Mouse (Mus musculus): ENCODE data around the gene Cit. TPM values are rescaled to one million over a fixed set of nuclear protein-coding genes. Genes with fewer than 3 reads are reported as not detected.

The Cit gene
- polyA plus RNA-seq, 1 experiment: 12.5 TPM

GRCm38 (mm10) chr5:115977266-115977665 lies 132.2 kb downstream of the Cit start:
- H3K27ac ChIP-seq (ENCODE audit: insufficient read depth, low read depth, low read length): peak overlapping the region; percentile 59
- no peak overlapping the region for H3K4me3 ChIP-seq (ENCODE audit: insufficient read depth, low read length)
- TF ChIP-seq POLR2A (IDR thresholded peaks at IDR 0.05; ENCODE audit: borderline replicate concordance, low read depth, low read length): no peak
- TF ChIP-seq CTCF (IDR thresholded peaks at IDR 0.05; ENCODE audit: low read depth, low read length): no peak
- H3K4me1 ChIP-seq (ENCODE audit: control insufficient read depth, insufficient read depth, low read length): peaks cover 15% of the 10 kb centered on the region

GRCm38 (mm10) chr5:115977757-115978156 lies 132.7 kb downstream of the Cit start:
- Histone ChIP-seq H3K4me3 (ENCODE audit: insufficient read depth, low read length) (peak overlapping the region; percentile 14; the same call in 1 of the 2 replicates), H3K27ac (ENCODE audit: insufficient read depth, low read depth, low read length) (peak overlapping the region; percentile 59), H3K4me1 (ENCODE audit: control insufficient read depth, insufficient read depth, low read length) (peaks cover 15% of the 10 kb centered on the region)
- no peak for TF ChIP-seq POLR2A (IDR thresholded peaks at IDR 0.05; ENCODE audit: borderline replicate concordance, low read depth, low read length)
- no peak for TF ChIP-seq CTCF (IDR thresholded peaks at IDR 0.05; ENCODE audit: low read depth, low read length)

- Histone ChIP-seq H3K4me3 (ENCODE audit: insufficient read depth, low read length) (no peak overlapping the region), H3K27ac (ENCODE audit: insufficient read depth, low read depth, low read length) (0 out of 2 replicates have a peak overlapping the region, but pooled peaks have one; percentile 28), H3K4me1 (ENCODE audit: control insufficient read depth, insufficient read depth, low read length) (peaks cover 17% of the 10 kb centered on the region)
- no peak for TF ChIP-seq POLR2A (IDR thresholded peaks at IDR 0.05; ENCODE audit: borderline replicate concordance, low read depth, low read length)
- TF ChIP-seq CTCF (IDR thresholded peaks at IDR 0.05; ENCODE audit: low read depth, low read length): no peak
These were observed 133.2 kb downstream of the Cit start for GRCm38 (mm10) chr5:115978255-115978654.

GRCm38 (mm10) chr5:115979134-115979696 lies 134.1 kb downstream of the Cit start:
- Histone ChIP-seq H3K4me1 (ENCODE audit: control insufficient read depth, insufficient read depth, low read length) (peaks cover 17% of the 10 kb centered on the region), H3K27ac (ENCODE audit: insufficient read depth, low read depth, low read length) (no peak overlapping the region), H3K4me3 (ENCODE audit: insufficient read depth, low read length) (no peak overlapping the region)
- TF ChIP-seq POLR2A (IDR thresholded peaks at IDR 0.05; ENCODE audit: borderline replicate concordance, low read depth, low read length): no peak
- TF ChIP-seq CTCF (IDR thresholded peaks at IDR 0.05; ENCODE audit: low read depth, low read length): peak; percentile 54

GRCm38 (mm10) chr5:115980537-115980936 lies 135.5 kb downstream of the Cit start:
- no peak for TF ChIP-seq CTCF (IDR thresholded peaks at IDR 0.05; ENCODE audit: low read depth, low read length)
- no peak for TF ChIP-seq POLR2A (IDR thresholded peaks at IDR 0.05; ENCODE audit: borderline replicate concordance, low read depth, low read length)
- Histone ChIP-seq H3K4me3 (ENCODE audit: insufficient read depth, low read length) (no peak overlapping the region), H3K4me1 (ENCODE audit: control insufficient read depth, insufficient read depth, low read length) (peaks cover 17% of the 10 kb centered on the region), H3K27ac (ENCODE audit: insufficient read depth, low read depth, low read length) (no peak overlapping the region)

GRCm38 (mm10) chr5:115982671-115983373 lies 137.7 kb downstream of the Cit start:
- TF ChIP-seq CTCF (IDR thresholded peaks at IDR 0.05; ENCODE audit: low read depth, low read length) (no peak), POLR2A (IDR thresholded peaks at IDR 0.05; ENCODE audit: borderline replicate concordance, low read depth, low read length) (no peak)
- Histone ChIP-seq H3K27ac (ENCODE audit: insufficient read depth, low read depth, low read length) (no peak overlapping the region), H3K4me1 (ENCODE audit: control insufficient read depth, insufficient read depth, low read length) (peaks cover 9% of the 10 kb centered on the region), H3K4me3 (ENCODE audit: insufficient read depth, low read length) (no peak overlapping the region)

GRCm38 (mm10) chr5:115984392-115984791 lies 139.3 kb downstream of the Cit start:
- H3K4me1 ChIP-seq (ENCODE audit: control insufficient read depth, insufficient read depth, low read length): 0 out of 2 replicates have a peak, but pooled peaks cover 2% of the 10 kb centered on the region
- H3K4me3 ChIP-seq (ENCODE audit: insufficient read depth, low read length): no peak overlapping the region
- no peak overlapping the region for H3K27ac ChIP-seq (ENCODE audit: insufficient read depth, low read depth, low read length)
- TF ChIP-seq CTCF (IDR thresholded peaks at IDR 0.05; ENCODE audit: low read depth, low read length) (no peak), POLR2A (IDR thresholded peaks at IDR 0.05; ENCODE audit: borderline replicate concordance, low read depth, low read length) (no peak)

- H3K4me1 ChIP-seq (ENCODE audit: control insufficient read depth, insufficient read depth, low read length): 0 out of 2 replicates have a peak, but pooled peaks cover 2% of the 10 kb centered on the region
- TF ChIP-seq POLR2A (IDR thresholded peaks at IDR 0.05; ENCODE audit: borderline replicate concordance, low read depth, low read length) (no peak), CTCF (IDR thresholded peaks at IDR 0.05; ENCODE audit: low read depth, low read length) (no peak)
These were observed 140.0 kb downstream of the Cit start for GRCm38 (mm10) chr5:115985101-115985500.

GRCm38 (mm10) chr5:115987284-115987683 lies 142.2 kb downstream of the Cit start:
- TF ChIP-seq CTCF (IDR thresholded peaks at IDR 0.05; ENCODE audit: low read depth, low read length): no peak
- TF ChIP-seq POLR2A (IDR thresholded peaks at IDR 0.05; ENCODE audit: borderline replicate concordance, low read depth, low read length): no peak

More at GRCm38 (mm10) chr5:115985101-115985500, 140.0 kb downstream of the Cit start:
- Histone ChIP-seq H3K27ac (ENCODE audit: insufficient read depth, low read depth, low read length) (no peak overlapping the region), H3K4me3 (ENCODE audit: insufficient read depth, low read length) (no peak overlapping the region)

GRCm38 (mm10) chr5:115991717-115992116 lies 146.6 kb downstream of the Cit start:
- no peak overlapping the region for H3K4me3 ChIP-seq (ENCODE audit: insufficient read depth, low read length)

More at GRCm38 (mm10) chr5:115987284-115987683, 142.2 kb downstream of the Cit start:
- Histone ChIP-seq H3K27ac (ENCODE audit: insufficient read depth, low read depth, low read length) (no peak overlapping the region), H3K4me3 (ENCODE audit: insufficient read depth, low read length) (no peak overlapping the region), H3K4me1 (ENCODE audit: control insufficient read depth, insufficient read depth, low read length) (0 out of 2 replicates have a peak, but pooled peaks cover 2% of the 10 kb centered on the region)

More at GRCm38 (mm10) chr5:115991717-115992116, 146.6 kb downstream of the Cit start:
- no peak overlapping the region for H3K27ac ChIP-seq (ENCODE audit: insufficient read depth, low read depth, low read length)
- no peaks in the 10 kb centered on the region for H3K4me1 ChIP-seq (ENCODE audit: control insufficient read depth, insufficient read depth, low read length)
- TF ChIP-seq CTCF (IDR thresholded peaks at IDR 0.05; ENCODE audit: low read depth, low read length) (no peak), POLR2A (IDR thresholded peaks at IDR 0.05; ENCODE audit: borderline replicate concordance, low read depth, low read length) (no peak)
